Mouse (Mus musculus): ENCODE data around the gene Sncg.
A peak's percentile ranks its signal among the peaks of the same experiment; 100 is the strongest.
"Not testable (repeated sequence)": the region's sequence is repeated elsewhere in the genome, so short reads cannot be mapped to it uniquely, and the experiment has no call there.

Sncg gene

DNA sequence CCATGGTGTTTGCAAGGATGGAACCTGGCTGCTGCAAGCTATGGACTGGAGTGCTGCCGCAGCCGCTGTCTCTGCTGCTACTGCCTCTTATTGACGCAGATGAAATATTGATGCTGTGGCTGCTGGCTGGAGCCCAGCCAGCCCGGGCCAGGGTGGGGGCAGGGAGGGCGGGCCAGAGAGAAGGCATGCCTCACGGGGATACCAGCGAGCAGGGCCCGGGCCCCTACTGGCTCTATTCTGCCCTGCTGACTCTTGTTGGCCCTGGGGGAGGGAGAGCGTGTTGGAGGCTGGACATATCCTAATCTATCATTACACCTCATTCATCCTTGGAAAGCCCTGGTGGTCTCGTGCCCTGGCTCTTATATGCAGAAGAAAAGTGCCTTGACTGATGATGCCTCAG, at the start of gene Sncg:
Sncg (minus strand) TSS at position 213 of the 400 bp plus-strand sequence.
- no peak for DNase-seq (ENCODE audit: low spot score in 2 of 2)

- no peak for DNase-seq (ENCODE audit: low spot score in 2 of 2)
Observed at GRCm38 (mm10) chr14:34421078-34421477, 46.5 kb upstream of the Sncg start.

DNA sequence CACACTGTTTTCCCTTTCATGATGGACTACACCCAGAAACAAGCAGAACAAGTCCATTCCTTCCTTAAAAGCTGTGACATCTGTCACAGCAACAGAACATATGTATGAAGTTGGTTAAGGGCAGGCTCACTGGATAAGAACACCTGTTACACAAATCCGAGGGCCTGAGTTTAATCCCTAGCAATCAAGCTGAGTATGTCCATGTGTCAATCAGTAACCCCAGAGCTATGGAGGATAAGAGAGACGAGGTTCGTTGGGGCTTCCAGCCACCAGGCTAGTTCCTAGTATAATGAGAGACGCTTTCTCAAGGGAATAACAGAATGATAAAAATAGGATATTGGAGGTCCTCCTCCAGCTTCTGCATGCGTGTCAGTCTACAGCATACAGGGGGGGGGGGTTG, 42.9 kb upstream of the Sncg start:
- DNase-seq (ENCODE audit: low spot score in 2 of 2), result no peak

DNA sequence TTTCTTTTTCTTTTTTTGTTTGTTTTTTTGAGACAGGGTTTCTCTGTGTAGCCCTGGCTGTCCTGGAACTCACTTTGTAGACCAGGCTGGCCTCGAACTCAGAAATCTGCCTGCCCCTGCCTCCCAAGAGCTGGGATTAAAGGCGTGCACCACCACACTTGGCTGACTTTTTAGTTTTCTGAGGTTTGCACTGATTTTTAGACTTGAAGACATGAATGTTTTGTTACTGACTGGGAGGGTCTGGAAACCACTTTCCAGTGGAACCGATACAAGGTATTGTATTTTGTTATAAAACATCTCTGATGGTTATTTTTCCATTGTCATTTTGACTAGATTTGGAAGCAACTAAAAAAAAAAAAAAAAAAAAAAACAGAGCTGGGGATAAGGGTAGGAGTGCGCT, 42.4 kb upstream of the Sncg start:
- not testable (repeated sequence) for DNase-seq (ENCODE audit: low spot score in 2 of 2)

- no peak for DNase-seq (ENCODE audit: low spot score in 2 of 2)
Observed at GRCm38 (mm10) chr14:34412164-34412896, 37.7 kb upstream of the Sncg start.

- no peak for DNase-seq (ENCODE audit: low spot score in 2 of 2)
Observed at GRCm38 (mm10) chr14:34410716-34411115, 36.1 kb upstream of the Sncg start.

DNA sequence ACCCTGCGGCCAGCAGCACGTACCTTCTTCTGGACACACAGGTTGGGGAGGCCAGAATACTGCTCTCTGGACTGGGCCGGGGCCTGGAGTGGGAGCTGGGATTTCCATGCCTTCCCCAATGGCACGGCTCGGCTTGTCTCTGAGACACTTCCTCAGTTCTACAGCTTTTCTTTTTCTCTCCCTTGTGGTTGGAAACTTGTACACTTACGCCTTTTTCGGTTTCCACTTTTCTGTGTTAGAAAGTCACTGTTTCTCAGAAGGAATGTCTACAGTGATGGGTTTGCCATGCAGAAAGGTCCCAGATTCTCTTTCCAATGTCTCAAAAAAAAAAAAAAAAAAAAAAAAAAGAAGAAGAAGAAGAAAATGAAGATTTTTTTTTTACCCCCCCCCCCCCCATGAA, 28.8 kb upstream of the Sncg start:
- DNase-seq (ENCODE audit: low spot score in 2 of 2), result no peak

GRCm38 (mm10) chr14:34402871-34403270, 28.3 kb upstream of the Sncg start:
- DNase-seq (ENCODE audit: low spot score in 2 of 2), result no peak

- DNase-seq (ENCODE audit: low spot score in 2 of 2), result peak; percentile 70 to 87
Observed at GRCm38 (mm10) chr14:34401135-34401534, 26.5 kb upstream of the Sncg start.

DNA sequence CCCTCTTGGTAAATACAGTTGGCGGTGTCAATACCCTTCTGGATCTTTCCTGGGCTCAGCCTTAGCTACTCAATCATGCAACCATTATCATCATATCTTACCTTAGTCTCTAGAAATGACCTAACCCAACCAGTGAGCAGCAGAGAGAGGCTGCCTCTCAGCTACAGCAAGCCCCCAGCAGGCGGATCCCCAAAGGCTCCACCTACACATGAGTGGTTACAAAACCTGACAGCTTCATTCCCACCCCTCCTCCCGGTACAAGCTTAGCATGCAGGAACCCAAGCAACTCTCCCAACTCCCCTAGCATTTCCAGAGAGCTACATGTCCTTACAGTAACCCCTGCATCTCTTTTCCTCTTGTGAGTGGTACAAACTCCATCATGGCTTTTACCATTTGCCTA, 25.4 kb upstream of the Sncg start:
- DNase-seq (ENCODE audit: low spot score in 2 of 2), result no peak

DNA sequence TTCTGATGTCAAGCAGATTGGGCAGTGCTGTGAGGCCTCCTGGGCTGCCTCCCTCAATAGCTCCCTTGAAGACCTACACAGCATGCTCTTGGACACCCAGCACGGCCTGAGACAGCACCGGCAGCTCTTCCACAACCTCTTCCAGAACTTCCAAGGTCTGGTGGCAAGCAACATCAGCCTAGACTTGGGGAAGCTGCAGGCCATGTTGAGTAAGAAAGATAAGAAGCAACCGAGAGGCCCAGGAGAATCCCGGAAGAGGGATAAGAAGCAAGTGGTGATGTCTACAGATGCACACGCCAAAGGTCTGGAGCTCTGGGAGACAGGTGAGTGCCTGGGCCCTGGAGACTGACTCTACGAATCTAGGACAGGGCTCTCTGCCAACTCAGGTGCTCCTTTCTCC, 24.7 kb upstream of the Sncg start:
- no peak for DNase-seq (ENCODE audit: low spot score in 2 of 2)

GRCm38 (mm10) chr14:34398901-34399300, 24.3 kb upstream of the Sncg start:
- DNase-seq (ENCODE audit: low spot score in 2 of 2), result no peak

GRCm38 (mm10) chr14:34397871-34398270, 23.3 kb upstream of the Sncg start:
- DNase-seq (ENCODE audit: low spot score in 2 of 2), result no peak

DNA sequence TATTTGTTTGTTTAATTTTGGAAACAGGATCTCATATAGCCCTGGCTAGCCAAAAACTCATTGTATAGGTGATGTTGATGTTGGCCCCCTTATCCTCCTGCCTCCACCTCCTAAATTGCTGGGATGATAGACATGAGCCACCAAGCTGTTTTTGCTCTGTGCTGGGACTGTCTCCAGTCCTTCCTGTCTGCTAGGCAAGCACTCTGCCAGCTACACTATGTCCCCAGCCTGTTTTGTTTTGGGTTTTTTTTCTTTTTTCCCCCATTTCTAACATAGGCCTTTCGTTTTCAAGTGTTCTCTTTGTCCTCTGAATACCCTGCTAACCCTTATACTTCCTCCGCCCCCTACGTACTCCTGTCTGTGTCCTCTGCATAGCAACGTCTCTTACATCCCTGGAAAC, 18.7 kb upstream of the Sncg start:
- DNase-seq (ENCODE audit: low spot score in 2 of 2), result no peak

GRCm38 (mm10) chr14:34382921-34383704, 8.5 kb upstream of the Sncg start:
- DNase-seq (ENCODE audit: low spot score in 2 of 2), result no peak

DNA sequence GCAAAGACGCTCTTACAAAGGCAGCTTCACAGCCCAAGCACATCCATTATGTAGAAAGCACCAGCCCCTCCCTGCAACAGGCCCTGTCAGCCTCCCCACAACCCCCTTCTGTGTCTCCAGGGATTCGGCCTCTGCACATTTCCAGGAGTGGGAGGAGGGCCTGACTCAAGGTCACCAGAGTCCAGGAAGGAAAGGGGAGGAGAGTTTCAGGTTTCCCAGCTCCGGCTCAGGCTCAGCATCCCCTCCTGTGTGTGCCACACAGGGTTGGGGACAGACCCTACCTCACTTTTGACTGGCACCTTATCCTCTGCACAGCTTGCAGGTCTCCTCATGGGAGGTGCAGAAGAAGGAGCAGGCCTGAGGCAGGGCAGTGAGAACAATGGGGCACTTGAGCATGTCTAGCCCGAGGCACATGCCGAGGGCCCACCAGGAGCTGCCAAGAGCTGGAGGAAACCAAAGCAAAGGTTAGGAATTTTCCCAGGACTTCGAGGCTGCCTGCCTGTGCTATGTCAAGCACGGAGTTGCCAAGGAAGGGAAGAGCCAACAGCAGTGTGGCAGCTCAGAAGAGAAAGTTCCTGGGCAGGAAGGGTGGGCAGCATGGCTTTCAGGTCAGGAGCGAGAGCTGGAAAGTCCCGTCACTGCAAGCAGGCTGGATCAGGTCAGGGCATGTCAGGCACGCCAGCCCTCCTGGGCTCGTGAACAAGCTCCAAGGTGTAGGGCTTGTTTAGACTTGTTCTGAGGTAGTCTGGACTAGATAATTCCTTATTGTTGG, 4.2 kb upstream of the Sncg start:
- DNase-seq (ENCODE audit: low spot score in 2 of 2), result no peak

GRCm38 (mm10) chr14:34377121-34377520, 2.5 kb upstream of the Sncg start:
- DNase-seq (ENCODE audit: low spot score in 2 of 2), result no peak

GRCm38 (mm10) chr14:34375941-34376340, 1.4 kb upstream of the Sncg start:
- DNase-seq (ENCODE audit: low spot score in 2 of 2), result no peak

DNA sequence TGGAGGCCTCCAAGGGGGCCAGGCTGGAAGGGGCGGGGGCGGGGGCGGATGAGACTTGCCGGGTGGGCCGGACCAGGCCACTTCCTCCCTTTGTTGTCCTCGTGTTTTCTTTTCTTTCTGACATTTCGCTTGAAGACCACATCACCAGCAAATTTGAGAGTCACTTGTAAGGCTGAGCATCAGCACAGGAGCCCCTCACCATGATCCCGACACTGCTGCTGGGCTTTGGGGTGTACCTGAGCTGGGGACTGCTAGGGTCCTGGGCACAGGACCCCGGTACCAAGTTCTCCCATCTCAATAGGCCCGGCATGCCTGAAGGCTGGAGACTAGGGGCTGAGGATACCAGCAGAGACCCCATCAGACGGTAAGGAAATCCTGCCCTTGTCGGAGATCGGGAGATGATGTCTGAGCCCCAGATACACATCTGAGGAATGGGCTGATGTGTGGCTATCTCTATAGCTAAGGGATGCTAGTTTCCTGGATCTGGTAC, 871 bp upstream of the Sncg start, which contains the start of gene Mmrn2:
Mmrn2 (plus strand) TSS at position 51 of the 490 bp plus-strand sequence.
- DNase-seq (ENCODE audit: low spot score in 2 of 2), result no peak

- no peak for DNase-seq (ENCODE audit: low spot score in 2 of 2)
Observed at GRCm38 (mm10) chr14:34373581-34373980, 1.0 kb downstream of the Sncg start.

DNA sequence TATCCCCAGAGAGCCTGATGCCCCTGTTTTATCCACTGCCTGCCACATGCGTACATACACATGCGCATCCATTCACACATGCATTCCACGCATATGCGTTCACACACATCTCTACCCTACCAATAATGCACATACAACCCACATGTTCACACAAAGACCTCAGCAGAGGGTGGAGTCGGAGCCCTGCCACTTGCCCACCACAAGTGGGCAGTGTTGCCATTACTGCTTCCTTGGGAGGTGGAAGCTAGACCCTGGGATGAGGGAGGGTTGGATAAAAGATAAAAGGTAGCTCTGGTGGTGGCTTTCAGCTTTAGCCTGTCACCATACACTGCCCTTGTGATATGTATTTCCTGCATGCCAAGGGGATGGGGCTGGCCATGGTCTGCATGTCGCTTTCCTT, 1.9 kb downstream of the Sncg start:
- peak in 1 of 2 experiments; percentile 27 for DNase-seq (ENCODE audit: low spot score in 2 of 2)

- DNase-seq (ENCODE audit: low spot score in 2 of 2), result no peak
Observed at GRCm38 (mm10) chr14:34371763-34372162, 2.8 kb downstream of the Sncg start.

Measured in spleen, postnatal 4 days (tissue).